Mouse (Mus musculus) frontal cortex, adult 2 months (tissue): ENCODE data around the gene Cxadr. TPM values are rescaled to one million over a fixed set of nuclear protein-coding genes. Genes with fewer than 3 reads are reported as not detected.
A peak's percentile ranks its signal among the peaks of the same experiment; 100 is the strongest.

ENCODE experiments used
- DNase-seq, 2 experiments: peaks; one replicate each; pipeline ENCODE4 v3.0.0; 2022; ENCODE audit warnings: low spot score in 1 of 2; ENCODE audit errors: extremely low spot score in 1 of 2
- polyA plus RNA-seq: library from polyadenylated mRNA; depleted of rRNA; stranded (reverse); fragments of >200 nt; gene quantifications from 2 replicates; pipeline ENCODE4 v1.2.3, GENCODE M21; 2012; rRNA removed

The Cxadr gene
- 19.7 and 23.9 TPM in 2 replicates for polyA plus RNA-seq

GRCm38 (mm10) chr16:78301183-78301830, at the start of gene Cxadr:
Gene Cxadr (plus strand): TSS chr16:78301489.
- DNase-seq, result peak; percentile 49 to 82

- peak in 1 of 2 experiments; percentile 57 for DNase-seq
Measured at GRCm38 (mm10) chr16:78258989-78259388, 42.3 kb upstream of the Cxadr start.

DNA sequence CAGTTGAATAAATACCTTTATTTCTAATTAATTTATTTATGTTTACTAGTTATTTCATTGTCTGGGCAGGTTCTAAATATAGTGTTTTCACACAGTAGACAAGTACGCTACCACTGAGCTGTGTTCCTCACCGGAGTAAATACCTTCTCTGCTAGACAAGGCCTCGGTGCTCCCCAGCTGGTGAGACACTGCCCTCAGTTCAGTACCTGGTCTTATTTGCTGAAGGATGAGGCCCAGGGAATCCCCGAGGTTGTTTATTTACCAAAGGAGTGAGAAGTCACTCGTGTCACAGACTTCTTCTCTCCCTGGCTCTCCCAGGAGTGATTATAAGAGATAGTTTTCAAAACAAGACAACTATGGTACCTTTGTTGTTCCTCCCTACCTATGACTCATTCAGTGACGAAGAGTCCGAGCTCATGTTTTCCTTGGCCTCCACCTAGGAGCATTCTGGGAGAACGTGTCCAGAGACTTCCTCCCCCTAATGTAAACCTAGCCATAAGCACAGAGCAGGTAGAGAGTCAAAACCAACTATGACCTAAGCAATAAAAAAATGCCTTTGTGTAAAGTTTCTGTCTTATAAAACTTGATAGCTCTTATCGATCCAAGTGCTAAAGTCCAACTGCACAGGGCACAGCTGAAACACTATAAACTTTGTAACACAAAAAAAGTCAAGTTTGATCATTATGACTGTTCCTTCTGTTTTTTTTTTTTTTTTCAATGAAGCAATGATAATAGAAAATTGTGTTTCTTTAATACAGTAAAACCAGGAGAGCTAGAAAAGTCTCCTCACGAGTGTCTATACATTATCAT, 41.0 kb upstream of the Cxadr start:
- DNase-seq, result no peak

DNA sequence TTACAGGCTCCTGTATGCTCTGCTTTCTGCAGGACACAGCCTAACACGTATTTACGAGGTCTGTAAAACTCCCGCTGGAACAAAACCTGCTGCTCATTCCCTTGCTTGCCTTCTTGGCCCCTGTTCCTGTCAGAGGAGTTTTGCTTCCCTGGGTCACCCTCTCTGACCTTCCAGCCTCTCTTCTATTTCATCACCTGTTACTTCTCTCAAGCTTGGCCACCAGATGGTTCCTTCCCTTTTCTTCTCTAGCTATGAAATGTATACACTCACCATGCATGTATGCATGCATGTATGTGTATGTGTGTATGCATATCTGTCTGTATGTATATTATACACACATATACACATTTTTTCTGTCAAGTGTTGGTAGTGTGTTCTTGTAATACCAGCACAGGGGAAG, 39.8 kb upstream of the Cxadr start:
- no peak for DNase-seq

- DNase-seq, result no peak
Measured at GRCm38 (mm10) chr16:78264442-78265150, 36.7 kb upstream of the Cxadr start.

GRCm38 (mm10) chr16:78265151-78265590, 36.1 kb upstream of the Cxadr start:
- DNase-seq, result peak; percentile 19 to 62

GRCm38 (mm10) chr16:78265826-78266225, 35.5 kb upstream of the Cxadr start:
- no peak for DNase-seq

- DNase-seq, result no peak
Measured at GRCm38 (mm10) chr16:78267453-78267852, 33.8 kb upstream of the Cxadr start.

- no peak for DNase-seq
Measured at GRCm38 (mm10) chr16:78268167-78268566, 33.1 kb upstream of the Cxadr start.

GRCm38 (mm10) chr16:78274825-78275455, 26.3 kb upstream of the Cxadr start:
- peak in 1 of 2 experiments; percentile 45 for DNase-seq

DNA sequence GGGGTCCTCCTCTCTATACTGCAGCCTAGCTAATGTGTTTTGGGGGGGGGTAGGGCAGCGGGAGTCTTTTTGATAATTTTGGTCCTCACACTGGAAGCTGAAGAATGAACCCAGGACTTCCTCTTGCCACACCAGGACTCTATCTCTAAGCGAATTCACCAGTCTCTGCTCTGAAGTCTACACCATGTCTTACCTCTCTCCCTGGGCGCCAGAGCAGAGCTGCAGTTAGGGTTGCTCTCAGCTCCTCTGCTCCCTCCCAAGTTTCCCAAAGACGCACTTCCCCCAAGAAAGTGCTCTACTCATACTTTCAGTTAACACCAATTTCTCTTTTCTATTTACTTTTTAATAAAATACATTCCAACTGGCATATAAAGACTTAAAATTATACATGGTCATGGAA, 23.7 kb upstream of the Cxadr start:
- DNase-seq, result no peak

DNA sequence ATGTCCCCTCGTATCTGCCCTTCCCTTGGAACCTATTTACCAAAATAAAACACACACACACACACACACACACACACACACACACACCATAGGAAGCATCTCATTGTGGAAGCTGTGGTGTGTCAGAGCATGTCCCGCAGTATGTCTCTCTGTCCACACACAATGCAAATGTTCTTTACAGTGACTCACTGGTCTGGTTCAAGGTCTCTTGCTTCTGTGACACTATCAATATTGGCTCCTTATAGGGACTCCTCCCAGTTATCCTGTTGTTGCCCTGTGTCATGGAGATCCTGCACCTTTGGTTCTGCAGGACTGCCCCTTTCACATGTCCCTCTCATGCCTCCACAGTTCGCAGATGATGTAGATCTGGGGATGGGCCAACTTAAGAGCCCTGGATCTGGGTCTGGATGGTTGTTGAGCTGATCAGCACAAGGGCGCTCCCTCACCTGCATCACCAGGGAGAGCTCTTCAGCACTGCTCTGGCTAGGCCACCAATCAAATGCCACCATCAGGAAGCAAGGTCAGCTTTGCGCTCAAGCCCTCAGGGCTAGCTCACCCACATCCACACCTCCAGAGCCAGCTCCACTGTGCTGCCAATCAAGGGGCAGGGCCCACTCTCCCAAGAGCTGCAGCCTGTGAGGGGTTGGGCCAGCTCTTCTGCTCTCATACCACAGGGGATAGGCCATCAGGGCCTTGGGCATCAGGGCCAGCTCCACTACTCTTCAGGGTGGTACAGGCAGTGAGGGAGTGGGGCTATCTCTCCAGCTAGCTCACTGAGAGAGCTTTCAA, 21.0 kb upstream of the Cxadr start:
- DNase-seq, result no peak

- no peak for DNase-seq
Measured at GRCm38 (mm10) chr16:78283231-78283630, 18.1 kb upstream of the Cxadr start.

GRCm38 (mm10) chr16:78294051-78294450, 7.2 kb upstream of the Cxadr start:
- no peak for DNase-seq

- DNase-seq, result no peak
Measured at GRCm38 (mm10) chr16:78294606-78295275, 6.5 kb upstream of the Cxadr start.

DNA sequence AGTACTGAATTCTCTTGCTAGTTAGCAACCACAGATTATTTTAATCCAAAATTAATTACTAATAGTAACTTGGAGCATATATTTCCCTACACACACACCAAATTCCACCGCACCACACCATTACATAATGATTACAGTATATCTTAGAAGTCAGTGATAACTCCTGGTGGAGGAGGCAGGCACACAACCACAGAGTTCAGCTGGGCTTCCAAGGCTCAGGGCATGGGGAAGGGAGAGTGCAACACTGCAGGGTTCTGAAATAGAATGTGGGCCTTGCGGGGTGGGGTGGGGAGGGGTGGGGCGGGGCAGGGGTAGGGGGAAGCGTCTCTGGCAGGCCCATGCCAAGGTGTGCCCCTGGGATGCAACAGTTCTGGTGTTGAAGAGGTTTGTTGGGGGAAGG, 5.7 kb upstream of the Cxadr start:
- DNase-seq, result no peak

DNA sequence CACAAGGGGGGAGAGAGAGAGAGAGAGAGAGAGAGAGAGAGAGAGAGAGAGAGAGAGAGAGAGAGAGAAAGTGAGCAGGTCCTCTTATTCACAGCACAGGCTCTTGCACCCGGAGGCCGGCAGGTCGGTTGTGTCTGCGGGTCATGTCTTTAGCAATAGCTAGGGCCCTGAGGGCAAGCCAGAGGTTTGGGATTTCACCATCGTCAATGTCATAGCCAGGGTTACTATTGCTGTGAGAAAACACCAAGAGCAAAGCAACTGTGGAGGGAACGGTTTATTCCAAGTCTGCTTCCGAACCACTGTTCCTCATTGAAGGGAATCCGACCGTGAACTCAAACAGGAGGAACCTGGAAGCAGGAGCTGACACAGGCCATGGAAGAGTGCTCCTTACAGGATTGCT, 5.2 kb upstream of the Cxadr start:
- no peak for DNase-seq

DNA sequence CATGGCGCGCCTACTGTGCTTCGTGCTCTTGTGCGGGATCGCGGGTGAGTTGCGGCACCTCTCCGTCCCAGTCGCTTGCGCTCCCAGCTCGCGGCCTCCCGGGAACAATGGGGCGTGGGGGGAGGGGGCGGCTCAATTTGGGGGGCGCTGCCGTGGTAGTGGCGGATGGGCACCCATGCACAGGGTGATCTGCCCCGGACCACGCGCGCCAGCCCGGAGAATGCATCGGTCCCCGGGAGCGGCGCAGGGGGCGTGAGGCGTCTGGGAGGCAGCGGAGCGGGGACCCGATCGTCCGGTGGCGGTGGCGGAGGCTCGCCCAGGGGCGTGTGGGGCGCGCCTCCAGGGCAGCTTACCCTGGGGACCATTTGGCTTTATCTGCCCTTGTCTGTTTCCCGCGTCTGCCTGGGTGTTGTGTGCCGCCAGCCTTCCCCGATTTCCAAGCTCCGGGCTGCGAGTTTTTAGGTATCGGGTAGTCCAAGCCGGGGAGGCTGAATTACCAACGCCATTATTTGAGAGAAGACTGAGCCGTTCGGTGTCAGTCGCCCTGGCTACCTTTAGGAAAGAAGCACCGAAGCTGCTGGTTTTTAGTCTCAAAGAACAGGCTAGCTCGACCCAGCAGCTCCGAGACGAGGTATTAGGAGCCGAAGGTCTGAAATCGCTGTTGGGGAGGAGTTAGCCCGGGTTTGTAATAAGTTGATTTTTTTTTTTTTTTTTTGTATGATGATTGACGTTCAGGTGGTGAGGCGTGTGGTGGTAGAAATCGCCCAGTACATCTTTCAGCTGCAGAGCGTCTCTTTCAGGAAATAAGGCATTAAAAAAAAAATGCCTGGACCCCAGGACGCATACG, 765 bp downstream of the Cxadr start:
- DNase-seq, result no peak

- peak in 1 of 2 experiments; percentile 68 for DNase-seq
Measured at GRCm38 (mm10) chr16:78302678-78303050, 1.4 kb downstream of the Cxadr start.
